Mouse (Mus musculus): ENCODE results near the gene Lrrc15.

DNA sequence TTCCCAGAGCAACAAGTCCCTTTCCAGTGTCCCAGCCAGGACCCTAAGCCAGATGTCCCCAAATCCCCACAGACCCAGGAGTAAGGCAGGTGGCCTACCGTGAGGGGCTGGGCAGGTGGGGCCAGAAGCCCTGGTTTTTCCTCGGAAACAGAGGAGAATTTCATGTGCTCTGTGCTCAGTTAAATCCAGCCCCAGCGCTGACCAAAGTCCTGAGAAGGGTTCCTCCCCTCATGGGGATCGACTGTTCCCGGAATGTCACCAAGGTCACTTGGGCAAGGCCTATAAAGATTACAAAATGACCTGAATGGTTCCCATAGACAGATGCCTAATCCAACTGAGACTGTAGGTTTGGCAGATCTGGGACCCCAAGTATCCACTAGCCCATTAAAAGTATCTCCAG, 15.7 kb downstream of the Lrrc15 start, which contains the start of gene Cpn2:
- no peak for TF ChIP-seq CTCF (IDR thresholded peaks at IDR 0.05; ENCODE audit: low read depth, low read length)
- TF ChIP-seq GATA1 (IDR thresholded peaks at IDR 0.05; ENCODE audit: borderline replicate concordance, low read length), result no peak

Measured in G1E (cell line).